Comparison of ENCODE assay signal across 8 mouse cellular contexts in genomic region chr3:40744024-40744835, GRCm38 (mm10). TPM values are rescaled to one million over a fixed set of nuclear protein-coding genes. Genes with fewer than 3 reads are reported as not detected.
DNase-seq lines count a peak whose midpoint lies in the region; ATAC-seq and TF ChIP-seq lines count a peak whose summit lies in the region.

Hspa4l (plus strand) TSS chr3:40744495.

- peaks cover 35% of the 10 kb centered on the region for H3K79me2 ChIP-seq in myocyte (ENCODE audit: control insufficient read depth, insufficient read depth)

- H3K9ac ChIP-seq in embryonic facial prominence, embryonic 13.5 days: peak within 1 kb of the TSS; percentile 76
- H3K9ac ChIP-seq in limb, embryonic 15.5 days: peak within 1 kb of the TSS; percentile 58

- H3K4me3 ChIP-seq in embryonic facial prominence, embryonic 13.5 days: peak within 1 kb of the TSS; percentile 74
- peak within 1 kb of the TSS; percentile 72 for H3K4me3 ChIP-seq in limb, embryonic 15.5 days
- peak within 1 kb of the TSS; percentile 84 for H3K4me3 ChIP-seq in myocyte

- H3K27ac ChIP-seq in embryonic facial prominence, embryonic 13.5 days: peak within 1 kb of the TSS; percentile 60
- peak within 1 kb of the TSS; percentile 33; the same call in 1 of the 2 replicates for H3K27ac ChIP-seq in limb, embryonic 15.5 days

- H3K36me3 ChIP-seq in embryonic facial prominence, embryonic 13.5 days: no peaks in the 10 kb centered on the region
- no peaks in the 10 kb centered on the region for H3K36me3 ChIP-seq in limb, embryonic 15.5 days
- no peaks in the 10 kb centered on the region for H3K36me3 ChIP-seq in myocyte (ENCODE audit: control insufficient read depth, insufficient read depth)

- no peak for TF ChIP-seq POLR2A in myocyte (IDR thresholded peaks at IDR 0.05; ENCODE audit: insufficient read length, low read depth)

- H3ac ChIP-seq in myocyte (ENCODE audit: control insufficient read depth, insufficient read length): peak within 1 kb of the TSS; percentile 58

- no peaks in the 10 kb centered on the region for H3K9me3 ChIP-seq in embryonic facial prominence, embryonic 13.5 days
- no peaks in the 10 kb centered on the region for H3K9me3 ChIP-seq in limb, embryonic 15.5 days

- H3K27me3 ChIP-seq in embryonic facial prominence, embryonic 13.5 days: peaks cover 11% of the 10 kb centered on the region
- peaks cover 5% of the 10 kb centered on the region for H3K27me3 ChIP-seq in limb, embryonic 15.5 days
- H3K27me3 ChIP-seq in myocyte (ENCODE audit: control insufficient read depth, insufficient read depth, insufficient read length): no peaks in the 10 kb centered on the region

- H3K4me2 ChIP-seq in embryonic facial prominence, embryonic 13.5 days: peak within 1 kb of the TSS; percentile 94
- H3K4me2 ChIP-seq in limb, embryonic 15.5 days: peak within 1 kb of the TSS; percentile 99
- peak within 1 kb of the TSS; percentile 93 for H3K4me2 ChIP-seq in myocyte (ENCODE audit: low read depth)

- no peak for ATAC-seq in embryonic facial prominence, embryonic 13.5 days (ENCODE audit: insufficient number of reproducible peaks, insufficient read depth, low FRiP score, low TSS enrichment, low read depth)
- no peak; a peak in 1 of 4 replicates for ATAC-seq in hematopoietic stem cell, adult 5-6 weeks (replicated peaks in 1 of 2; ENCODE audit: insufficient read depth in 1 of 2, low FRiP score in 2 of 2, low TSS enrichment in 1 of 2, low read depth in 1 of 2, poor library complexity in 2 of 2, severe bottlenecking in 2 of 2)
- no peak; the same call in 1 of the 2 replicates for ATAC-seq in limb, embryonic 15.5 days (ENCODE audit: insufficient number of reproducible peaks, low FRiP score, low TSS enrichment, low read depth)

- H3K4me1 ChIP-seq in embryonic facial prominence, embryonic 13.5 days: peaks cover 16% of the 10 kb centered on the region
- H3K4me1 ChIP-seq in limb, embryonic 15.5 days: peaks cover 17% of the 10 kb centered on the region

- DNase-seq in cerebellum, postnatal 14 days: peak; percentile 4 to 10
- DNase-seq in cerebellum, adult 9-10 months: no peak
- peak; percentile 37 for DNase-seq in MEL-GATA-1-ER (ENCODE audit: extremely low read depth, low read depth)
- no peak for DNase-seq in T-cell, adult 2 months (ENCODE audit: low spot score)

- 18% methylated on average over 16 of the region's 16 CpGs for WGBS in embryonic facial prominence, embryonic 13.5 days
- WGBS in limb, embryonic 15.5 days: 22% methylated on average over 16 of the region's 16 CpGs

TF ChIP-seq in myocyte, 11 proteins besides CTCF, POLR2A, EP300 and RAD21:
- TF ChIP-seq E2F4 (IDR thresholded peaks at IDR 0.05; ENCODE audit: insufficient read depth): no peak
- no peak for TF ChIP-seq CEBPB (IDR thresholded peaks at IDR 0.05; ENCODE audit: insufficient read depth, poor library complexity, severe bottlenecking)
- no peak for TF ChIP-seq MAX (IDR thresholded peaks at IDR 0.05; ENCODE audit: low read depth)
- no peak for TF ChIP-seq REST (IDR thresholded peaks at IDR 0.05; ENCODE audit: insufficient read depth, insufficient read length)
- TF ChIP-seq TCF12 (IDR thresholded peaks at IDR 0.05; ENCODE audit: insufficient read depth, poor library complexity, severe bottlenecking): no peak
- no peak for TF ChIP-seq MYOG (IDR thresholded peaks at IDR 0.05; ENCODE audit: control insufficient read depth in 1 of 3, insufficient read depth in 1 of 3, insufficient read length in 2 of 3, low read depth in 2 of 3)
- no peak for TF ChIP-seq SRF (IDR thresholded peaks at IDR 0.05; ENCODE audit: control insufficient read depth, insufficient read length, low read depth)
- TF ChIP-seq MYOD1 (IDR thresholded peaks at IDR 0.05; ENCODE audit: control insufficient read depth in 1 of 3, insufficient read length in 2 of 3, low read depth in 2 of 3): no peak
- TF ChIP-seq POLR2AphosphoS2 (IDR thresholded peaks at IDR 0.05; ENCODE audit: insufficient read length, low read depth): no peak
- TF ChIP-seq TCF3 (IDR thresholded peaks at IDR 0.05; ENCODE audit: insufficient read length, low read depth): no peak
- TF ChIP-seq USF1 (IDR thresholded peaks at IDR 0.05; ENCODE audit: low read depth): no peak
TF ChIP-seq in myocyte: peak in this region for 0.

RNA-seq across cellular contexts. Expression of gene Hspa4l, which starts in this region (rescaled TPM):
- polyA plus RNA-seq in embryonic facial prominence, embryonic 13.5 days (2015; fragmentation: Nextera tagmentation; extraction: Ambion mirVana): 5.1 and 8.1 TPM in 2 replicates
- 41.6 and 49.2 TPM in 2 replicates for total RNA-seq in hematopoietic stem cell, adult 5-6 weeks (2017)
- 5.3 and 7.0 TPM in 2 replicates for polyA plus RNA-seq in limb, embryonic 15.5 days (2015; fragmentation: Nextera tagmentation; extraction: Ambion mirVana)
- 15.3 TPM for polyA plus RNA-seq in myocyte (2012; fragmentation: generic; extraction: Trizol)

Comparison
In these comparisons a context has a peak if more than half of its experiments do, and no peak if none do; other contexts are left out.
1. DNase-seq: peak in cerebellum, postnatal 14 days (2 of 2) and MEL-GATA-1-ER (single experiment); none in cerebellum, adult 9-10 months (single experiment) and T-cell, adult 2 months (single experiment).
2. Peak in every context shown above with its lines, with median percentiles within 50 percentile points of each other: H3K4me2 ChIP-seq and H3K4me3 ChIP-seq.